Mouse (Mus musculus) hindbrain, embryonic 11.5 days (tissue): ENCODE results near the gene Cmss1. TPM values are rescaled to one million over a fixed set of nuclear protein-coding genes. Genes with fewer than 3 reads are reported as not detected.

Experiments used
- ATAC-seq: fragments of 200-750 bp; cut with Nextera tagmentation; 2 replicates; pipeline ENCODE4 v1.8.0; 2017; ENCODE audit warnings: mild to moderate bottlenecking, moderate TSS enrichment, moderate library complexity; ENCODE audit not compliant: low FRiP score
- DNase-seq: peaks from one replicate; pipeline ENCODE4 v3.0.0-alpha.2; 2015; ENCODE audit warnings: low spot score
- H3K27ac ChIP-seq: fragments of 300-500 bp; sonication (generic); 2 replicates; pipeline ENCODE4 v1.5.1; 2014; ENCODE audit warnings: mild to moderate bottlenecking, low read depth, low read length
- H3K27me3 ChIP-seq: fragments of 300-500 bp; sonication (generic); 2 replicates; pipeline ENCODE4 v1.6.1; 2014; ENCODE audit warnings: mild to moderate bottlenecking, low read length, moderate library complexity, mixed read lengths; ENCODE audit not compliant: control insufficient read depth, insufficient read depth
- H3K36me3 ChIP-seq: fragments of 300-500 bp; sonication (generic); 2 replicates; pipeline ENCODE4 v1.6.1; 2014; ENCODE audit warnings: mild to moderate bottlenecking, low read length, moderate library complexity, mixed read lengths; ENCODE audit not compliant: control insufficient read depth, insufficient read depth
- H3K4me1 ChIP-seq: fragments of 300-500 bp; sonication (generic); replicated peaks from 2 replicates; pipeline ENCODE4 v1.6.1; 2014; ENCODE audit warnings: low read length, mixed read lengths; ENCODE audit not compliant: control insufficient read depth, insufficient read depth
- H3K4me2 ChIP-seq: fragments of 300-500 bp; sonication (generic); replicated peaks from 2 replicates; pipeline ENCODE4 v1.6.1; 2014; ENCODE audit warnings: mild to moderate bottlenecking, low read depth, low read length
- H3K4me3 ChIP-seq: fragments of 300-500 bp; sonication (generic); 2 replicates; pipeline ENCODE4 v1.5.1; 2014; ENCODE audit warnings: low read depth, low read length
- H3K9ac ChIP-seq: fragments of 300-500 bp; sonication (generic); 2 replicates; pipeline ENCODE4 v1.6.1; 2014; ENCODE audit warnings: low read depth, low read length
- H3K9me3 ChIP-seq: fragments of 300-500 bp; sonication (generic); 2 replicates; pipeline ENCODE4 v1.6.1; 2016; ENCODE audit warnings: low read length; ENCODE audit not compliant: control insufficient read depth
- WGBS: fragments of 180-500 bp; shearing (Covaris S2); extraction: QIAGEN DNeasy Blood & Tissue Kit; methylation state at CpG from one replicate; pipeline ENCODE4 v1.1.7; 2014; 5-methylcytosine and 5-hydroxymethylcytosine counted together
- polyA plus RNA-seq: library from polyadenylated mRNA; unstranded; fragments of >200 nt; fragmentation: Nextera tagmentation; extraction: Ambion mirVana; gene quantifications from 2 replicates; pipeline ENCODE4 v1.2.1, GENCODE M21; 2014

Gene Cmss1
- polyA plus RNA-seq, 1 experiment from 2014 or later, result 51.1 TPM

DNA sequence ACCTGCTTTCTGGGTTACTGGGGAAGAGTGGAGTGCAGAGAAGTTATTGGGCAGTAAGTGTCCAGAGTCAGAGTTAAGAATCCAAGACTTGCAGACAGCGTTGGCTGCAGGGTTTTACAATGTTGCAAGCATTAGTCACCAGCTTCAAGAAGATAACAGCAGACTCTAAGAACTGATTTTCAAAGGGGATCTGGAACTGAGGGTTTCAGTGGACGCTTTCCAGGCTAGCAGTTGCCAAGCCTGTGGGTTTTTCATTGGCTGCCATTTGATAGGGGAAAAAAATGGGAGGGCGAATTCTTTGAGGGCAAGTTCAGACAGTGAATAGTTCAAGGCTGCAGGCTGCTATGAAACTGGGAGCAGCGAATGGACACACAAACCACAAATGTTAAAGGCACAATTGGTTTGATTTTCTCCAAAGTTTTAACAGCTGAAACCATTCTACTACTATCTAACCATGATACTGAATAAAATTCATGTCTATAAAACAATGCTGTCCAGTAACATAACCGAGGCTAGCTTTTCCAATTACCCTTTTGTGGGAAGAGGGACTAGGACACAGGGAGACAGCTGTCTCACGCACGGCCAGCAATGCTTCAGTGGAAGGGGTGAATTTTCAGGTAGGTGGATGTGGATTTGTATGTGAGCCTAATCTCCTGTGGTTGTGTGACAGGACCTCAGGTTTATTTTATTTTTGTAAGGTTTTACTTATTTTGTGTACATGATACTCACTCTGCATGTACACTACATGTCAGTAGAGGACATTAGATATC is 179.0 kb downstream of the Cmss1 start:
- Histone ChIP-seq H3K4me3 (no peak overlapping the region), H3K27ac (no peak overlapping the region), H3K4me1 (no peaks in the 10 kb centered on the region), H3K36me3 (no peaks in the 10 kb centered on the region), H3K9ac (no peak overlapping the region), H3K9me3 (no peaks in the 10 kb centered on the region), H3K4me2 (no peak overlapping the region), H3K27me3 (no peaks in the 10 kb centered on the region)
- DNase-seq (no peak), ATAC-seq (no peak)
- 87% methylated on average over 7 of the region's 7 CpGs for WGBS

GRCm38 (mm10) chr16:57426680-57427079 is 180.0 kb downstream of the Cmss1 start:
- no peaks in the 10 kb centered on the region for H3K36me3 ChIP-seq
- H3K9me3 ChIP-seq, result no peaks in the 10 kb centered on the region
- H3K27ac ChIP-seq, result no peak overlapping the region
- no peak overlapping the region for H3K9ac ChIP-seq
- no peaks in the 10 kb centered on the region for H3K27me3 ChIP-seq
- WGBS, result 78% methylated on average over 10 of the region's 10 CpGs
- H3K4me3 ChIP-seq, result no peak overlapping the region
- no peaks in the 10 kb centered on the region for H3K4me1 ChIP-seq
- no peak for ATAC-seq
- DNase-seq, result no peak
- H3K4me2 ChIP-seq, result no peak overlapping the region

GRCm38 (mm10) chr16:57423001-57423800 is 183.5 kb downstream of the Cmss1 start:
- Histone ChIP-seq H3K9me3 (no peaks in the 10 kb centered on the region), H3K27me3 (no peaks in the 10 kb centered on the region), H3K27ac (no peak overlapping the region), H3K4me2 (no peak overlapping the region), H3K9ac (no peak overlapping the region), H3K4me3 (no peak overlapping the region), H3K4me1 (no peaks in the 10 kb centered on the region), H3K36me3 (no peaks in the 10 kb centered on the region)
- ATAC-seq, result peak; percentile 53; the same call in 1 of the 2 replicates
- WGBS, result 52% methylated on average over 6 of the region's 6 CpGs
- no peak for DNase-seq

- H3K9ac ChIP-seq, result no peak overlapping the region
- no peak overlapping the region for H3K4me2 ChIP-seq
- H3K4me3 ChIP-seq, result no peak overlapping the region
- DNase-seq, result no peak
- no peak overlapping the region for H3K27ac ChIP-seq
- H3K4me1 ChIP-seq, result no peaks in the 10 kb centered on the region
- 82% methylated on average over 7 of the region's 7 CpGs for WGBS
- H3K9me3 ChIP-seq, result no peaks in the 10 kb centered on the region
- H3K27me3 ChIP-seq, result no peaks in the 10 kb centered on the region
- no peak for ATAC-seq
- no peaks in the 10 kb centered on the region for H3K36me3 ChIP-seq
These were observed 184.8 kb downstream of the Cmss1 start for GRCm38 (mm10) chr16:57421680-57422417.

DNA sequence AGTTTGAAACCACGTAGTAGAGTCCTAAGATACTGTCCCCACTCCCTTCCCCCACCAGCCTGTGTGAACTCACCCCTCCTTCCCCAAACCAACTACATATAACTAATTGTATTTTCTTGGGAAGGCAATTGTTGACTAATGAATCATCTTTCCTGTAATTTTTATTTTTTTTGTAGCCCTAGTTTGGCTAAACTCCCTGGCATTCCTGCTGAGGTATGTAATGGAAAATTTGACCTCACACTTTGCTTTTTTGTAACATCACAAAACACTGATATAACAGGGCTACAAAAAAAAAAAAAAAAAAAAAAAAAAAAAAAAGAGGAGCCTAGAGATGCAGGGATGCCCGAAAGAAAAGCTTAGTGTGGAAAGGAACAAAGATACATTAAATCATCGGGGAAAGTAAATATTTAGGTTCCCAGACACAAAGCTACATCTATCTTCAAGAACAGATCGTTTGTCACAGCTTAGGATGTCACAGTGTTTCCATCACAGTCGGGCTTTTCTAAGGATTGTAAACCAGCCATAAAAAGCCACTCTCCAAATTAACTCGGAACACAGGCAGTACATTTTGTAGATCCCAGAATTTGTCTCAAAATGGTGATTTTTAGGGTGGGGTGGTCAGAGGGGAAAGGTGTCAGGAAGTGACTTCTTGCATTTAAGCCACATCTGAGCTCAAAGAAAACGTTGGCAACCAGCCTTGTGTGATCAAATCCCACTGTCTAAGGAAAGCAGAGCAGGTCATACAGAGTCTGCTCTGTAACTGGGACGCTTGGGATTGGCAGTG is 185.7 kb downstream of the Cmss1 start:
- Histone ChIP-seq H3K9ac (no peak overlapping the region), H3K4me1 (no peaks in the 10 kb centered on the region), H3K4me2 (no peak overlapping the region), H3K9me3 (no peaks in the 10 kb centered on the region), H3K27ac (no peak overlapping the region), H3K4me3 (no peak overlapping the region), H3K27me3 (no peaks in the 10 kb centered on the region), H3K36me3 (no peaks in the 10 kb centered on the region)
- 56% methylated on average over 8 of the region's 8 CpGs for WGBS
- ATAC-seq, result no peak
- no peak for DNase-seq

DNA sequence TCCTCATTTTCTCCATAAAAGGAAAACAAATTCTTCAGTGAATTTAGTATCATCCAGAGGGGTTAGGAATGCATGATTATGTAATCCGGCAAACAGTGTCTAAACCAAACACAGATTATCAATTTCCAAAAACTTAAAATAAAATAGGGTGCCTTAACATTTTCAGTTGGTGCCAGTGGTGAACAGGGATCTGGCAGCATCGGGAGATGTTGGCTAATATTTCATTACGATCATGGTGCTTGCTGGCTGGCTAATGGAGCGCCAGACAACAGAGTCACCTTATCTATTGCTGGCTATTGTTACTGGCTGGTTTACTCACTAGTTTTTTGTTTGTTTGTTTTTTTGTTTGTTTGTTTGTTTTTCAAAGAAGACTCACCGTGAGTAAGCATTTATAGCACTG is 186.8 kb downstream of the Cmss1 start:
- ATAC-seq (no peak), DNase-seq (no peak)
- no peaks in the 10 kb centered on the region for H3K4me1 ChIP-seq
- no peak overlapping the region for H3K4me2 ChIP-seq
- WGBS, result 86% methylated on average over 5 of the region's 5 CpGs
- no peaks in the 10 kb centered on the region for H3K27me3 ChIP-seq
- no peaks in the 10 kb centered on the region for H3K36me3 ChIP-seq
- no peak overlapping the region for H3K4me3 ChIP-seq
- H3K9ac ChIP-seq, result no peak overlapping the region
- no peak overlapping the region for H3K27ac ChIP-seq
- no peaks in the 10 kb centered on the region for H3K9me3 ChIP-seq

GRCm38 (mm10) chr16:57419332-57419731 is 187.3 kb downstream of the Cmss1 start:
- no peaks in the 10 kb centered on the region for H3K36me3 ChIP-seq
- H3K9me3 ChIP-seq, result no peaks in the 10 kb centered on the region
- WGBS, result 65% methylated on average over 5 of the region's 5 CpGs
- no peak overlapping the region for H3K9ac ChIP-seq
- ATAC-seq (no peak), DNase-seq (no peak)
- H3K4me1 ChIP-seq, result no peaks in the 10 kb centered on the region
- no peaks in the 10 kb centered on the region for H3K27me3 ChIP-seq
- no peak overlapping the region for H3K4me3 ChIP-seq
- H3K27ac ChIP-seq, result no peak overlapping the region
- H3K4me2 ChIP-seq, result no peak overlapping the region

DNA sequence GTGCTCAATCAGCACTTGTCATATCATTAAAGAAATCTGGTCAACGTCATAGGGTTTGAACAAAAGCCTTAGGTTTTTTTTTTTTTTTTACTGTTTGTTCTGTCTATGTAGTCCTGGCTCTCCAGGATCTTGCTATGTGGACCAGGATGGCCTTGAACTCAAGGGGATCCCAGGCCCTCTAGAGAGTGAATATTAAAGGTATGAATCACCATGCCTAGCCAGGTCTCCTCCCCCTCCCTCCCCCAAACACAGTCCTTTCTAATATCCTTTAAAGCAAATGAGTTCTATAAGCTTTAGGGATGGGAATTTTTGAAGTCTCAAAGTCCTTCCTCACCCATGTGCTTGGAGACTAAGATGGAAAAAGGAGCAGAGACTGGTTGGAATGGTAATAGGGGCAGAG is 188.7 kb downstream of the Cmss1 start:
- H3K4me2 ChIP-seq, result no peak overlapping the region
- no peaks in the 10 kb centered on the region for H3K9me3 ChIP-seq
- no peaks in the 10 kb centered on the region for H3K36me3 ChIP-seq
- H3K4me3 ChIP-seq, result no peak overlapping the region
- H3K27ac ChIP-seq, result no peak overlapping the region
- no peaks in the 10 kb centered on the region for H3K4me1 ChIP-seq
- 83% methylated on average over 1 of the region's 1 CpGs for WGBS
- H3K27me3 ChIP-seq, result no peaks in the 10 kb centered on the region
- no peak overlapping the region for H3K9ac ChIP-seq
- no peak for DNase-seq
- no peak for ATAC-seq
